Mouse (Mus musculus) midbrain, embryonic 11.5 days (tissue): ENCODE data around the gene Ppil3. TPM values are rescaled to one million over a fixed set of nuclear protein-coding genes. Genes with fewer than 3 reads are reported as not detected.

Source experiments
- ATAC-seq: fragments of 200-750 bp; cut with Nextera tagmentation; 2 replicates; pipeline ENCODE4 v1.8.0; 2017; ENCODE audit warnings: moderate TSS enrichment, moderate library complexity; ENCODE audit not compliant: low FRiP score
- DNase-seq: peaks from one replicate; pipeline ENCODE4 v3.0.0; 2015; ENCODE audit warnings: low spot score; ENCODE audit errors: missing footprints
- H3K27ac ChIP-seq: fragments of 300-500 bp; sonication (generic); 2 replicates; pipeline ENCODE4 v1.5.1; 2014; ENCODE audit warnings: low read depth, low read length
- H3K27me3 ChIP-seq: fragments of 300-500 bp; sonication (generic); 2 replicates; pipeline ENCODE4 v1.6.1; 2014; ENCODE audit warnings: mild to moderate bottlenecking, low read length, moderate library complexity, mixed read lengths; ENCODE audit not compliant: control insufficient read depth, insufficient read depth
- H3K36me3 ChIP-seq: fragments of 300-500 bp; sonication (generic); 2 replicates; pipeline ENCODE4 v1.6.1; 2014; ENCODE audit warnings: mild to moderate bottlenecking, low read length, moderate library complexity, mixed read lengths; ENCODE audit not compliant: control insufficient read depth, insufficient read depth
- H3K4me1 ChIP-seq: fragments of 300-500 bp; sonication (generic); 2 replicates; pipeline ENCODE4 v1.6.1; 2014; ENCODE audit warnings: low read length; ENCODE audit not compliant: control insufficient read depth, insufficient read depth
- H3K4me2 ChIP-seq: fragments of 300-500 bp; sonication (generic); 2 replicates; pipeline ENCODE4 v1.6.1; 2014; ENCODE audit warnings: mild to moderate bottlenecking, moderate library complexity
- H3K4me3 ChIP-seq: fragments of 300-500 bp; sonication (generic); 2 replicates; pipeline ENCODE4 v1.5.1; 2014; ENCODE audit warnings: low read depth, low read length
- H3K9ac ChIP-seq: fragments of 300-500 bp; sonication (generic); 2 replicates; pipeline ENCODE4 v1.6.1; 2014; ENCODE audit warnings: low read length
- H3K9me3 ChIP-seq: fragments of 300-500 bp; sonication (generic); 2 replicates; pipeline ENCODE4 v1.6.1; 2016; ENCODE audit warnings: low read length; ENCODE audit not compliant: control insufficient read depth
- WGBS: fragments of 180-500 bp; shearing (Covaris S2); extraction: QIAGEN DNeasy Blood & Tissue Kit; methylation state at CpG from one replicate; pipeline ENCODE4 v1.1.7; 2014; 5-methylcytosine and 5-hydroxymethylcytosine counted together
- polyA plus RNA-seq: library from polyadenylated mRNA; unstranded; fragments of >200 nt; fragmentation: Nextera tagmentation; extraction: Ambion mirVana; gene quantifications from 2 replicates; pipeline ENCODE4 v1.2.1, GENCODE M21; 2014

Gene Ppil3
- polyA plus RNA-seq, 1 experiment from 2014 or later, result 61.9 TPM

DNA sequence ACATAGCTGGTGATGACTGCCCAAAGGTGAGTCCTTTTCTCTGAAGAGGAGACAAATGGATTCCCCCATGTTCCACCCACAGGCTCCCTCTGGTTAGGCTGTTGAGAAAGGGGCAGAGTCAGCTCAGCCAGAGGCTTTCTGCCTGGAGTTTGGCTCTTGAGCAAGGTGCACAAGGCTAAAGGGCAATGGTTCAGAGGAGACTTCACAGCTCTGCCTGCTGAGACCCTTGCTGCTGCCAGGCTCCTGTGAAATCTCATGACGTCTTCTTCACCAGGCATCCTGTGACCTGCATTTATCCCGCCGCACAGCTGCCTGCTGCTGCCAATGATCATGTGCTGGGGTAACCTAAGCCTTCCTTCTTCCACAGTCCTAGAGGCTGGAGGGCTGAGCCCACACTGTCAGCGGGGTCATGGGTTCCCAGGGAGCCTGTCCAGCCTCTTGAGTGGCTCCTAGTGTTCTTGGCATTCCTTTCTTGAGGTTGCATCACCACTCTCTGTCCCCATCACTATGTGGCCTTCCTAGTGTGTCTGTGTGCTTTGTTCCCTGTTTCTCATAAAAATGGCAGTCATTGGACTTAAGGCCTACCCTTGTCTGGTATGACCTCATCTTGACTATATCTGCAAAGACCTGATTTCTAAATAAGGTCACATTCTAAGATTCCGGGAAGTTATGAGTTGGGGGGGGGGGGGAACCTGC lies 62.6 kb downstream of the Ppil3 start:
- H3K27ac ChIP-seq, result no peak overlapping the region
- no peak overlapping the region for H3K9ac ChIP-seq
- WGBS, result 79% methylated on average over 5 of the region's 5 CpGs
- H3K4me3 ChIP-seq, result no peak overlapping the region
- no peak for DNase-seq
- no peak for ATAC-seq
- no peak overlapping the region for H3K4me2 ChIP-seq
- H3K27me3 ChIP-seq, result no peaks in the 10 kb centered on the region
- H3K9me3 ChIP-seq, result no peaks in the 10 kb centered on the region
- H3K4me1 ChIP-seq, result no peaks in the 10 kb centered on the region
- no peaks in the 10 kb centered on the region for H3K36me3 ChIP-seq

Other genes with a start within 250 kb of the Ppil3 start
- gene Aox4, start 235.1 kb downstream of the Ppil3 start, polyA plus RNA-seq, result not detected in 2 replicates
- not detected in 2 replicates for gene Aox2, start 167.2 kb downstream of the Ppil3 start, polyA plus RNA-seq
- gene Bzw1, start 52.6 kb downstream of the Ppil3 start, polyA plus RNA-seq, result 587 and 613 TPM in 2 replicates
- 157 and 173 TPM in 2 replicates for gene Clk1, start 21.4 kb downstream of the Ppil3 start, polyA plus RNA-seq
- 66.6 and 67.2 TPM in 2 replicates for gene Nif3l1, start 335 bp downstream of the Ppil3 start, polyA plus RNA-seq
- gene Orc2, start 59.6 kb upstream of the Ppil3 start, polyA plus RNA-seq, result 39.0 and 47.3 TPM in 2 replicates
- gene Fam126b, start 140.8 kb upstream of the Ppil3 start, polyA plus RNA-seq, result 7.2 and 8.5 TPM in 2 replicates
- gene Ndufb3, start 140.9 kb upstream of the Ppil3 start, polyA plus RNA-seq, result 157 and 161 TPM in 2 replicates